Mouse (Mus musculus): Measurements from ENCODE around the gene Dyrk1a. TPM values are rescaled to one million over a fixed set of nuclear protein-coding genes. Genes with fewer than 3 reads are reported as not detected.

Gene Dyrk1a
- total and polyA plus RNA-seq, 3 experiments: 28.2 to 80.5 (median 74.0) TPM

DNA sequence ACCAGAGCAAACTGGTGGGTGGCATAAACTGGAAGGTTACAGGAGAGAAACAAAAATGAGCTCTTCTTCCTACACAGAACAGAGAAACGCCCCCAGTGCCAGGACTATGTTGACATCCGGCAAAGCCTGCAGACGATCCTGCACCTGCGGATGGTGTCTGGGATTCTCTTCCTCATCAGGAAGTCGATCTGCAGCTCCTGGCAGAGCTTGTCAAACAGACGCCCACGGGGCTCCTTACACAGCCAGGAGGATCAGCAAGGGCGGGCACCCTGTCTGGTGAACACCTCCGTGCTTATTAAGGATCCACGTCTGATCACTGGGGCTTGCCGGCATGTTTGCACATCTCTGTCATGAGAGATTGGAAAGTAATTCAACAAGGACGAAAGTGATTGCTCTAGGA, 161.2 kb downstream of the Dyrk1a start:
- Histone ChIP-seq H3K27me3 (ENCODE audit: control insufficient read depth, insufficient read depth, low read length) (no peaks in the 10 kb centered on the region), H3K4me1 (ENCODE audit: control insufficient read depth, insufficient read depth, low read length) (no peaks in the 10 kb centered on the region), H3K4me3 (no peak overlapping the region), H3K27ac (no peak overlapping the region), H3K9ac (ENCODE audit: low read depth, low read length) (no peak overlapping the region), H3K36me3 (ENCODE audit: control insufficient read depth, insufficient read depth, low read length) (no peaks in the 10 kb centered on the region), H3K79me2 (replicated peaks; ENCODE audit: control insufficient read depth, insufficient read depth, low read length) (no peaks in the 10 kb centered on the region)
- TF ChIP-seq CTCF (IDR thresholded peaks at IDR 0.05) (no peak), EP300 (IDR thresholded peaks at IDR 0.05; ENCODE audit: insufficient read depth, low read depth, low read length) (no peak), POLR2A (IDR thresholded peaks at IDR 0.05; ENCODE audit: insufficient read depth, low read depth, low read length) (no peak)
- intact Hi-C loops (cut with DNase I): no loop called here
- 60% methylated on average over 12 of the region's 12 CpGs for WGBS
- DNase-seq: no peak

DNA sequence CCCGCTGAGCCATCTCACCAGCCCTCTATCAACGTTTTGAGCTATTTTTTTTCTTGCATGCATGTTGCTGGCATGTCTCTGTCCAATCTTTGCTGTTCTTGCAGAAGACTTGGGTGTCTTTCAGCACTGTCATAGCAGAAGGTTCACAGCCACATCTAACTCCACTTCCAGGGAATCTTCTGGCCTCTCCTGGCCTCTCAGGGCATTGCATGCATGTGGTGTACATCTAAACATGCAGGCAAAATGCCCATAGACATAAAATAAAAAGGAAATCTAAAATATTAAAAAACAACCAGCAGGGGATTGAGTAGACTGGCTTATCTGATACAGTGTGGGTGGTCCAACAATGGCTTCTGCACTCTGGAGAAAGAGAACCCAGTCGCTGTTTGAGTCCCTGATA, 165.7 kb downstream of the Dyrk1a start:
- no peaks in the 10 kb centered on the region for H3K27me3 ChIP-seq (ENCODE audit: control insufficient read depth, insufficient read depth, low read length)
- no peaks in the 10 kb centered on the region for H3K79me2 ChIP-seq (replicated peaks; ENCODE audit: control insufficient read depth, insufficient read depth, low read length)
- intact Hi-C loops (cut with DNase I): no loop called here
- no peak for DNase-seq
- 64% methylated on average over 3 of the region's 3 CpGs for WGBS
- no peak overlapping the region for H3K4me3 ChIP-seq
- no peaks in the 10 kb centered on the region for H3K4me1 ChIP-seq (ENCODE audit: control insufficient read depth, insufficient read depth, low read length)
- TF ChIP-seq CTCF (IDR thresholded peaks at IDR 0.05) (peak; percentile 31), POLR2A (IDR thresholded peaks at IDR 0.05; ENCODE audit: insufficient read depth, low read depth, low read length) (no peak), EP300 (IDR thresholded peaks at IDR 0.05; ENCODE audit: insufficient read depth, low read depth, low read length) (no peak)
- no peak overlapping the region for H3K27ac ChIP-seq
- H3K9ac ChIP-seq (ENCODE audit: low read depth, low read length): no peak overlapping the region
- no peaks in the 10 kb centered on the region for H3K36me3 ChIP-seq (ENCODE audit: control insufficient read depth, insufficient read depth, low read length)

DNA sequence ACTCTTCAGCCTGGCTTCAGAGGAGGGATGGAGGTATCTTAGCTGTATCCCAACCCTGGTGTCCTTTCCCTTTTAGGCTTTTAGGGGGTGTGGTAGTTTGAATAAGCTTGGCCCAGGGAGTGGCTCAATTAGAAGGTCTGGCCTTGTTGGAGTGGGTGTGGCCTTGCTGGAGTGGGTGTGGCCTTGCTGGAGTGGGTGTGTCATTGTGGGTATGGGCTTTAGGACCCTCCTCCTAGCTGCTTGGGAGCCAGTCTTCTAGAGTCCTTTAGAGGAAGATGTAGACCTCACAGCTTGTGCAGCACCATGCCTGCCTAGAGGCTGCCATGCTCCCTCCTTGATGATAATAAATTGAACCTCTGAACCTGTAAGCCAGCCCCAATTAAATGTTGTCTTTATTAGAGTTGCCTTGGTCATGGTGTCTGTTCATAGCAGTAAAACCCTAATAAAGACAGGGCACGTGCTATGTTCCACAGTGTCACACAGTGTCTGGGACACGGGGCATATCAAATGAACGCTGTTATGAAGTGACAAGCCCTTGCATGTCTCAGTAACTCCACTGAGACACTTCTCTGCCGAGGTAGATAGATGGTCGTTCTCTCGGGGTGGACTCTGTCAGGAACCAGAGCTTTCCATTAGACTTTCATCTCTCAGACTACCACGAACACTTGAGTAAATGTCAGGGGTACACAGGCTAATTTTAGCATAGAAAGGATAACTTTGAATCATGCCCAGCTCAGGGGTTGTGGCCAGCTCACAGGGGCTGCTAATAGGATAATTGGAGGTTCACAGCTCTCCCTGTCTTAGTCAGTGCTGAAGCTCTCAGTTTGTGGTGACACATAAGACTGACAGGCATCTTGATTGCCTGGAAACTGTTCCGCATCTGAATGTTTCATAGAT, 166.9 kb downstream of the Dyrk1a start:
- Histone ChIP-seq H3K36me3 (ENCODE audit: control insufficient read depth, insufficient read depth, low read length) (no peaks in the 10 kb centered on the region), H3K4me3 (no peak overlapping the region), H3K27ac (no peak overlapping the region), H3K9ac (ENCODE audit: low read depth, low read length) (no peak overlapping the region), H3K27me3 (ENCODE audit: control insufficient read depth, insufficient read depth, low read length) (no peaks in the 10 kb centered on the region), H3K79me2 (replicated peaks; ENCODE audit: control insufficient read depth, insufficient read depth, low read length) (no peaks in the 10 kb centered on the region), H3K4me1 (ENCODE audit: control insufficient read depth, insufficient read depth, low read length) (no peaks in the 10 kb centered on the region)
- no peak for DNase-seq
- intact Hi-C loops (cut with DNase I): no loop called here
- TF ChIP-seq POLR2A (IDR thresholded peaks at IDR 0.05; ENCODE audit: insufficient read depth, low read depth, low read length): no peak
- no peak for TF ChIP-seq CTCF (IDR thresholded peaks at IDR 0.05)
- no peak for TF ChIP-seq EP300 (IDR thresholded peaks at IDR 0.05; ENCODE audit: insufficient read depth, low read depth, low read length)
- WGBS: 66% methylated on average over 8 of the region's 8 CpGs

- no peaks in the 10 kb centered on the region for H3K27me3 ChIP-seq (ENCODE audit: control insufficient read depth, insufficient read depth, low read length)
- H3K36me3 ChIP-seq (ENCODE audit: control insufficient read depth, insufficient read depth, low read length): no peaks in the 10 kb centered on the region
- intact Hi-C loops (cut with DNase I): no loop called here
- H3K9ac ChIP-seq (ENCODE audit: low read depth, low read length): no peak overlapping the region
- H3K79me2 ChIP-seq (replicated peaks; ENCODE audit: control insufficient read depth, insufficient read depth, low read length): no peaks in the 10 kb centered on the region
- no peak overlapping the region for H3K4me3 ChIP-seq
- TF ChIP-seq POLR2A (IDR thresholded peaks at IDR 0.05; ENCODE audit: insufficient read depth, low read depth, low read length): no peak
- TF ChIP-seq EP300 (IDR thresholded peaks at IDR 0.05; ENCODE audit: insufficient read depth, low read depth, low read length): no peak
- TF ChIP-seq CTCF (IDR thresholded peaks at IDR 0.05): no peak
- no peak overlapping the region for H3K27ac ChIP-seq
- DNase-seq: no peak
- WGBS: 65% methylated on average over 1 of the region's 1 CpGs
- H3K4me1 ChIP-seq (ENCODE audit: control insufficient read depth, insufficient read depth, low read length): no peaks in the 10 kb centered on the region
Measured at GRCm38 (mm10) chr16:94737359-94737687, 167.5 kb downstream of the Dyrk1a start.

GRCm38 (mm10) chr16:94743853-94744501, 174.2 kb downstream of the Dyrk1a start:
- no peak overlapping the region for H3K4me3 ChIP-seq
- no peaks in the 10 kb centered on the region for H3K36me3 ChIP-seq (ENCODE audit: control insufficient read depth, insufficient read depth, low read length)
- peaks cover 3% of the 10 kb centered on the region for H3K4me1 ChIP-seq (ENCODE audit: control insufficient read depth, insufficient read depth, low read length)
- TF ChIP-seq EP300 (IDR thresholded peaks at IDR 0.05; ENCODE audit: insufficient read depth, low read depth, low read length) (no peak), CTCF (IDR thresholded peaks at IDR 0.05) (peak; percentile 60), POLR2A (IDR thresholded peaks at IDR 0.05; ENCODE audit: insufficient read depth, low read depth, low read length) (no peak)
- 8% methylated on average over 11 of the region's 11 CpGs for WGBS
- no peaks in the 10 kb centered on the region for H3K27me3 ChIP-seq (ENCODE audit: control insufficient read depth, insufficient read depth, low read length)
- intact Hi-C loops (cut with DNase I): no loop called here
- H3K9ac ChIP-seq (ENCODE audit: low read depth, low read length): peak overlapping the region; percentile 45
- no peaks in the 10 kb centered on the region for H3K79me2 ChIP-seq (replicated peaks; ENCODE audit: control insufficient read depth, insufficient read depth, low read length)
- H3K27ac ChIP-seq: no peak overlapping the region
- peak in 1 of 2 experiments; percentile 41 for DNase-seq

DNA sequence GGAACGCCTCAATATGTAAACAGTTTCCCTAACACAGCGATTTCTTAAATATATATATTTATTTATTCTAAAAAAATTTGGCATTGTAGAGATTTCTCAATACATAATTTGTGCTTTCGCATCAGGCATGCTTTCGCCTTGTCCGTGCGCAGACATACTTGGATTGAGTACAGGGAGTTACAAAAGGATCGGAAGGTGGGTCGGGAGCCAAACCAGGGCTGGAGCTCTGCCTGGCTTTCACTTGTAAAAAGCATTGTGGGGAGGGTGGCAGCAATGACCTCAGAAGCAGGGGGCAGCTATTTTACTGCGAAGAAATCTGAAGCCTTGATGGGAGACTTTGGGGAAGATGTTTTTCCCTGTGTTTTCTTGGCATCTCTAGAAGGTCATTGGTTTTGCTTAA, 175.2 kb downstream of the Dyrk1a start:
- Histone ChIP-seq H3K27me3 (ENCODE audit: control insufficient read depth, insufficient read depth, low read length) (no peaks in the 10 kb centered on the region), H3K4me1 (ENCODE audit: control insufficient read depth, insufficient read depth, low read length) (peaks cover 3% of the 10 kb centered on the region), H3K36me3 (ENCODE audit: control insufficient read depth, insufficient read depth, low read length) (no peaks in the 10 kb centered on the region), H3K79me2 (replicated peaks; ENCODE audit: control insufficient read depth, insufficient read depth, low read length) (no peaks in the 10 kb centered on the region), H3K27ac (peak overlapping the region; percentile 68), H3K4me3 (no peak overlapping the region), H3K9ac (ENCODE audit: low read depth, low read length) (no peak overlapping the region)
- WGBS: 53% methylated on average over 9 of the region's 9 CpGs
- intact Hi-C loops (cut with DNase I): no loop called here
- no peak for TF ChIP-seq POLR2A (IDR thresholded peaks at IDR 0.05; ENCODE audit: insufficient read depth, low read depth, low read length)
- 0 out of 2 replicates have a peak, but pooled peaks have one; percentile 53 for TF ChIP-seq EP300 (IDR thresholded peaks at IDR 0.05; ENCODE audit: insufficient read depth, low read depth, low read length)
- TF ChIP-seq CTCF (IDR thresholded peaks at IDR 0.05): no peak
- DNase-seq: peak; percentile 48 to 70

Other genes starting within 250 kb of the Dyrk1a start
- 1 to 10 TPM; 3.9 to 5.1 TPM for gene Ripply3, start 241.6 kb upstream of the Dyrk1a start, total RNA-seq (2021)
- gene Ripply3, start 241.6 kb upstream of the Dyrk1a start, polyA plus RNA-seq (2012; rRNA removed): 2.9 and 5.1 TPM in 2 replicates
- 10 to 100 TPM; 77.6 to 85.5 TPM for gene Ttc3, start 199.4 kb upstream of the Dyrk1a start, total RNA-seq (2021)
- 26.0 and 43.2 TPM in 2 replicates for gene Ttc3, start 199.4 kb upstream of the Dyrk1a start, polyA plus RNA-seq (2012; rRNA removed)
- 100 to 1,000 TPM; 101 to 113 TPM for gene Pigp, start 198.2 kb upstream of the Dyrk1a start, total RNA-seq (2021)
- gene Pigp, start 198.2 kb upstream of the Dyrk1a start, polyA plus RNA-seq (2012; rRNA removed): 49.4 and 86.4 TPM in 2 replicates
- 10 to 100 TPM; 21.8 to 22.1 TPM for gene Vps26c, start 43.2 kb upstream of the Dyrk1a start, total RNA-seq (2021)
- gene Vps26c, start 43.2 kb upstream of the Dyrk1a start, polyA plus RNA-seq (2012; rRNA removed): 25.7 and 42.8 TPM in 2 replicates

All from heart, adult 2 months (tissue).